Mouse (Mus musculus) liver, embryonic 12.5 days (tissue): ENCODE results near the gene Atf4. TPM values are rescaled to one million over a fixed set of nuclear protein-coding genes. Genes with fewer than 3 reads are reported as not detected.

Source experiments
- ATAC-seq: fragments of 200-750 bp; cut with Nextera tagmentation; 2 replicates; pipeline ENCODE4 v1.8.0; 2017; ENCODE audit warnings: moderate number of reproducible peaks, mild to moderate bottlenecking, moderate library complexity
- H3K27ac ChIP-seq: fragments of 300-500 bp; sonication (generic); 2 replicates; pipeline ENCODE4 v1.5.1; 2016; ENCODE audit warnings: mild to moderate bottlenecking
- H3K27me3 ChIP-seq: fragments of 300-500 bp; sonication (generic); replicated peaks from 2 replicates; pipeline ENCODE4 v1.6.1; 2016; ENCODE audit warnings: mild to moderate bottlenecking, moderate library complexity
- H3K36me3 ChIP-seq: fragments of 300-500 bp; sonication (generic); 2 replicates; pipeline ENCODE4 v1.6.1; 2016; ENCODE audit warnings: mild to moderate bottlenecking, moderate library complexity
- H3K4me1 ChIP-seq: fragments of 300-500 bp; sonication (generic); 2 replicates; pipeline ENCODE4 v1.6.1; 2016
- H3K4me2 ChIP-seq: fragments of 300-500 bp; sonication (generic); 2 replicates; pipeline ENCODE4 v1.6.1; 2016; ENCODE audit warnings: mild to moderate bottlenecking, moderate library complexity
- H3K4me3 ChIP-seq: fragments of 300-500 bp; sonication (generic); 2 replicates; pipeline ENCODE4 v1.5.1; 2016; ENCODE audit warnings: mild to moderate bottlenecking, moderate library complexity
- H3K9ac ChIP-seq: fragments of 300-500 bp; sonication (generic); 2 replicates; pipeline ENCODE4 v1.6.1; 2016; ENCODE audit warnings: mild to moderate bottlenecking, moderate library complexity
- H3K9me3 ChIP-seq: fragments of 300-500 bp; sonication (generic); replicated peaks from 2 replicates; pipeline ENCODE4 v1.6.1; 2016; ENCODE audit warnings: mild to moderate bottlenecking, moderate library complexity
- WGBS: fragments of 180-500 bp; shearing (Covaris S2); methylation state at CpG from one replicate; pipeline ENCODE4 v1.1.7; 2016; ENCODE audit not compliant: insufficient replicate concordance; 5-methylcytosine and 5-hydroxymethylcytosine counted together
- polyA plus RNA-seq: library from polyadenylated mRNA; unstranded; fragments of >200 nt; fragmentation: Nextera tagmentation; extraction: Ambion mirVana; gene quantifications from 2 replicates; pipeline ENCODE4 v1.2.1, GENCODE M21; 2016

Gene Atf4
- polyA plus RNA-seq, 1 experiment from 2014 or later = 141 TPM

DNA sequence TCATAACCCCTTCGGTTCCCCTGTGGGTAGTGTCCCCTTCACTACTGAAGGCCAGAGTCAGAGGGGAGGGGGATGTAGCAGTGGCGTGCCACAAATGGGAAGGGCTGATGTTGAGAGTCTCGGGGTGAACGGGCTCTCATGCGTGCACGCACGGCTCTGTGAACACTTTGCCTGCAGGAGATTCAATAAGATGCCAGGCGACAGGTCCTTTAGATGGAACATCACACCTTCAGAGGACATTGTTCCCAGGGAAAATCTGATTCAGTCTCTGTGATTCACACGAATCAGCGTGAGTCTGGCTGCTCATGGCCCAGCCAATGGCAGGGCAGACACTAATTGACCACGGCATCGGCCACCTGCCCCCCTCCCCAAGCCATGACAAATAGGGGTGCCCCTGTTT is 49.2 kb downstream of the Atf4 start:
- no peaks in the 10 kb centered on the region for H3K9me3 ChIP-seq

GRCm38 (mm10) chr15:80306146-80306545 is 51.2 kb downstream of the Atf4 start:
- H3K9me3 ChIP-seq = no peaks in the 10 kb centered on the region
- no peak overlapping the region for H3K4me2 ChIP-seq
- no peak overlapping the region for H3K4me3 ChIP-seq
- no peaks in the 10 kb centered on the region for H3K4me1 ChIP-seq
- no peak for ATAC-seq
- H3K36me3 ChIP-seq = no peaks in the 10 kb centered on the region
- no peak overlapping the region for H3K9ac ChIP-seq
- no peak overlapping the region for H3K27ac ChIP-seq
- H3K27me3 ChIP-seq = peaks cover 15% of the 10 kb centered on the region; the same call in 1 of the 2 replicates
- WGBS = 28% methylated on average over 8 of the region's 8 CpGs

More for the DNA sequence above, 49.2 kb downstream of the Atf4 start:
- H3K9ac ChIP-seq = no peak overlapping the region
- no peak overlapping the region for H3K4me3 ChIP-seq
- no peak overlapping the region for H3K4me2 ChIP-seq
- H3K27ac ChIP-seq = no peak overlapping the region
- H3K36me3 ChIP-seq = no peaks in the 10 kb centered on the region
- no peaks in the 10 kb centered on the region for H3K4me1 ChIP-seq
- no peak for ATAC-seq
- whole genome bisulfite sequencing = 73% methylated on average over 12 of the region's 12 CpGs
- peaks cover 27% of the 10 kb centered on the region; the same call in 1 of the 2 replicates for H3K27me3 ChIP-seq

Other genes with a start within 250 kb of the Atf4 start
- gene Pdgfb, start 240.2 kb upstream of the Atf4 start, polyA plus RNA-seq = 1.6 and 2.2 TPM in 2 replicates
- gene Syngr1, start 163.8 kb upstream of the Atf4 start, polyA plus RNA-seq = 20.4 and 21.9 TPM in 2 replicates
- 912 and 924 TPM in 2 replicates for gene Rpl3, start 163.3 kb upstream of the Atf4 start, polyA plus RNA-seq
- 18.5 and 18.9 TPM in 2 replicates for gene Tab1, start 122.1 kb upstream of the Atf4 start, polyA plus RNA-seq
- 0.96 and 1.2 TPM in 2 replicates for gene Mgat3, start 81.5 kb upstream of the Atf4 start, polyA plus RNA-seq
- gene Mief1, start 21.2 kb upstream of the Atf4 start, polyA plus RNA-seq = 29.1 and 30.1 TPM in 2 replicates
- not detected in 2 replicates for gene AC140267.1, start 19.3 kb upstream of the Atf4 start, polyA plus RNA-seq
- gene Rps19bp1, start 9.1 kb downstream of the Atf4 start, polyA plus RNA-seq = 46.8 and 47.0 TPM in 2 replicates
- 0.02 and 0.37 TPM in 2 replicates for gene Cacna1i, start 32.1 kb downstream of the Atf4 start, polyA plus RNA-seq